Mouse (Mus musculus): Measurements from ENCODE around the gene Trex2. TPM values are rescaled to one million over a fixed set of nuclear protein-coding genes. Genes with fewer than 3 reads are reported as not detected.

The Trex2 gene
- polyA plus RNA-seq, 1 experiment from 2014 or later, result not detected

DNA sequence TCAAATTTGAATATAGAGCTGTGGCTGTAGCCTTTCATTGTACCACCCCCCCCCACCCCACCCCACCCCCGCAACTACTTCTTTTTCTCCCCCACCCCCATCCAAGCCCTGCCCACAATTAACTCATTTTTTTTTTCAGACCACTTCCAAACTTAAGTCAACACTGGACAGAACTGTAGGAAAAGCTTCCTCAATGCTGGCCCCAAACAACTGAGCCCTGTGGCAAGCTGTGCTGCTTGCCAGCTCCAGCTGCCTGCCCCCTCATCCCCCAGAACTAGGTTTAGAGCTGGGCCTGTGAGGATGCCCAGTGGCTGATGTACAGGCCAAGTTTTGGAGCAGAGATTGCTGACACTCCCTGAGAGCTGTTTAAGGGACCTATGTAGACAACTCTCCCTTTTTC lies 33.6 kb upstream of the Trex2 start:
- H3K4me1 ChIP-seq, result no peaks in the 10 kb centered on the region
- no peaks in the 10 kb centered on the region for H3K9me3 ChIP-seq
- H3K36me3 ChIP-seq, result no peaks in the 10 kb centered on the region
- H3K9ac ChIP-seq (replicated peaks), result no peak overlapping the region
- no peak overlapping the region for H3K4me3 ChIP-seq
- no peak for ATAC-seq (ENCODE audit: low FRiP score, low read depth)
- no peak overlapping the region for H3K27ac ChIP-seq (replicated peaks)
- 60% methylated on average over 1 of the region's 1 CpGs for WGBS
- H3K27me3 ChIP-seq, result peaks cover 7% of the 10 kb centered on the region; the same call in 1 of the 2 replicates
- no peak overlapping the region for H3K4me2 ChIP-seq (replicated peaks)

DNA sequence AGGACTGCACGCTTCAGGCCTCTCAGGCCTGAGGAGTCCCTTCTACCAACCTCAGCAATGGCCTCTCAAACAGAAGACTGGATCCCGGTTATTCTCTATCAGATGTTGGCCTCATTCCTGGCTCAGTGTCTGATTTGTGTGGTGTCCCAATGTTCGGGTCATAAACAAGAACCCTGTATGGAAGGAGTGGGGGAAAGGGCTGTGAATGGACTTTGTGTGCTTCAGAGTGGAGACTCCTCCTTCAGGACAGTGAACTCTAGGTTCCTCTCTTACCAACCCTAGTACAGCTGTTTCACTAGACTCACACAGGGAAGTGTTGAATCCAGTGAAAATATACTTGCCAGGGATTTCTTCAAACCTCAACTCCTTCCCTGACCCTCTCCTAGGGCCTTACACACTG lies 33.2 kb upstream of the Trex2 start:
- Histone ChIP-seq H3K4me2 (replicated peaks) (no peak overlapping the region), H3K36me3 (no peaks in the 10 kb centered on the region), H3K4me3 (no peak overlapping the region), H3K9ac (replicated peaks) (no peak overlapping the region), H3K4me1 (no peaks in the 10 kb centered on the region), H3K27me3 (peaks cover 7% of the 10 kb centered on the region; the same call in 1 of the 2 replicates), H3K27ac (replicated peaks) (no peak overlapping the region), H3K9me3 (no peaks in the 10 kb centered on the region)
- WGBS, result 84% methylated on average over 3 of the region's 3 CpGs
- no peak for ATAC-seq (ENCODE audit: low FRiP score, low read depth)

DNA sequence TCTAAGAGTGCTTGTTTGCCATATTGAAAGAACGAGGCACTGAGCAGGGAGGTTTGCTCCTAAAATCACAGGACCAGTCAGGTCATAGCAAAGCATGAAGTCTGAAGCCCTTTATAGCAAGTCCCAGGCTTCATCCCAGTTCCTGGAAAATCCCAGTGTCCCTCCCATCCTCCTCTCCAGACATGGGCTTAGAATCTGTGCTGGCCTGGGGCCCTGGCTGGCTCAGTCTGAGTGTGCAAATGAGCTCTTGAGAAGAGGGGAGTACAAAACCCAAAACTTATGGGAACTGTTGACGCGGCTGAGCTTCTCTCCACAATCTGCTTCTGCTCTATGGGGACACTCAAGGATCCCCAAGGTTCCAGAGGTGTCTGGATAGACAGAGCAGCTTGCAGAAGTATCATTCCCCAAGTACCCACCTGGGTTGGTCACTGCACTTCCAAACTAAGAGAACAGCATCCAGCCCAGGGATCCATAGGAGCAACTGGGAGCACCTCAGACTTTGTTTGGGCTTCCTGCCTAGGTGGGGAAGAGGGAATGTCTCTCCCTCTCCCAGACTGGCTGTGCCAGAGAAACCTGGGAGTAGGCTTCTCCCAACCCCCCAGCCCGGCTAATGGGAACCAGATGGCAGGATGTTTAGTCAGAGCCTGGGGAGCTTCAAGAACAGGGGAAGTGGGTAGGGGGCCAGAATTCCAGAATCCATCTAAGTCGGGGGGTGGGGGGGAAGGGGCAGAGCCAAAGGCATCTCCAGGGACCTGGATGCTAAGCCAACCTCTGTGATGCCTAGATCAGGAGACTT lies 32.5 kb upstream of the Trex2 start:
- peaks cover 7% of the 10 kb centered on the region; the same call in 1 of the 2 replicates for H3K27me3 ChIP-seq
- H3K27ac ChIP-seq (replicated peaks), result no peak overlapping the region
- H3K9me3 ChIP-seq, result no peaks in the 10 kb centered on the region
- no peak overlapping the region for H3K4me3 ChIP-seq
- no peak overlapping the region for H3K4me2 ChIP-seq (replicated peaks)
- no peaks in the 10 kb centered on the region for H3K4me1 ChIP-seq
- no peak overlapping the region for H3K9ac ChIP-seq (replicated peaks)
- H3K36me3 ChIP-seq, result no peaks in the 10 kb centered on the region
- ATAC-seq (ENCODE audit: low FRiP score, low read depth), result no peak
- WGBS, result 68% methylated on average over 5 of the region's 5 CpGs

DNA sequence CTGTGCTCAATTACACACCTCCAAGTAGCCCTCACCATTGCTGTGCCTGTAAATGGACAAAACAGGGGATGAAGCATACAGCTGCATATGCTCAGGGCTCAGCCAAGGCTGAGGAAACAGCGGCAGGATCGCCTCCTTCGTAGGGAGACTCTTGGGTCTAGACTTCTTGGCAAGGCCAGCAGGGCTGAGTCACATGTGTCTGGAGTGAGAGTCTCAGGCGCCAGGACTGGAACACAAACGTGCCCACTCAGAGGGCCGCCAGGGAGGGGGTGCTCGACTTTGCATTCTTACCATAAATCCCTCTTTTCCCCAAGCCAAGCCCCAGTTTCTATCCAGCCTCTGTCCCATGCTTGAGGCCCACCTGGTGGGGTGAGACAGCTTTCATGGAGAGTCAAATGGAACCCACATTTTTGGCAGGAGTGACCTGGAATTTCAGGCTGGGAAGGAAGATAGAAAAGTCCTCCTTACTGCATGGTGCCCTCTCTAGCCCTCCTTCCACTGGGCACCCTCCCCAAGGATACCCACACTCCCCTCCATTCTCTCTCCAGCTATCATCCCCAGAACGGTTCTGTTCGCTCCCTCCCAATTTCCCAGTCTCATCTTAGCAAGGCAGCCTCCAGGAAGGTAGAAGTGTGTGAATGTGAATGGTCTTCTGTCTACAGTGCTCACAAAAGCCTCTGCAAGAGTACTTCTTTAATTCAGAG lies 30.5 kb upstream of the Trex2 start:
- Histone ChIP-seq H3K9ac (replicated peaks) (no peak overlapping the region), H3K4me1 (no peaks in the 10 kb centered on the region), H3K4me3 (no peak overlapping the region), H3K36me3 (no peaks in the 10 kb centered on the region), H3K4me2 (replicated peaks) (no peak overlapping the region), H3K9me3 (no peaks in the 10 kb centered on the region), H3K27me3 (peaks cover 7% of the 10 kb centered on the region; the same call in 1 of the 2 replicates), H3K27ac (replicated peaks) (no peak overlapping the region)
- no peak for ATAC-seq (ENCODE audit: low FRiP score, low read depth)
- WGBS, result 74% methylated on average over 9 of the region's 9 CpGs

DNA sequence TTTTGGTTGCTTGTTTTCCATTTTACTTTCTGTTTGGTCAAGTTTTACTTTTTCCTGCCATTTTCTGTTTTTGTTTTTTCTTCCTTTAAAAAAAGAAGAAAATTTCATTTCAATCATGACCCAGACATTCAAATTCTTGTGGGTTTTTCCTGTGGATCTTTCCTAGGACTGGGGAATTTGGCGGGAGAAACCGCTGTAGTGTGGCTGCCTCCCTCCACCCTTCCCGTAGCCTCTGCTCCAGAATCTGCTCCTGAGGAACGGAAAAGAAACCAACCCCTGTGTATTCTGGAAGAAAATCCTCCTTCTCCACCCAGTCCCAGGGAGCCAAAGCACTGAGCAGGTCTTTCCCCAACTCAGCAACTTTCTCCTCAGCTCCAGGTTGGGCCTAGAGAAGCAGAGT lies 25.6 kb upstream of the Trex2 start:
- no peaks in the 10 kb centered on the region for H3K36me3 ChIP-seq
- no peak overlapping the region for H3K27ac ChIP-seq (replicated peaks)
- no peaks in the 10 kb centered on the region for H3K9me3 ChIP-seq
- H3K4me2 ChIP-seq (replicated peaks), result no peak overlapping the region
- H3K4me1 ChIP-seq, result peaks cover 5% of the 10 kb centered on the region; the same call in 1 of the 2 replicates
- no peak for ATAC-seq (ENCODE audit: low FRiP score, low read depth)
- H3K9ac ChIP-seq (replicated peaks), result no peak overlapping the region
- H3K4me3 ChIP-seq, result no peak overlapping the region
- WGBS, result 77% methylated on average over 4 of the region's 4 CpGs
- H3K27me3 ChIP-seq, result 0 out of 2 replicates have a peak, but pooled peaks cover 2% of the 10 kb centered on the region

DNA sequence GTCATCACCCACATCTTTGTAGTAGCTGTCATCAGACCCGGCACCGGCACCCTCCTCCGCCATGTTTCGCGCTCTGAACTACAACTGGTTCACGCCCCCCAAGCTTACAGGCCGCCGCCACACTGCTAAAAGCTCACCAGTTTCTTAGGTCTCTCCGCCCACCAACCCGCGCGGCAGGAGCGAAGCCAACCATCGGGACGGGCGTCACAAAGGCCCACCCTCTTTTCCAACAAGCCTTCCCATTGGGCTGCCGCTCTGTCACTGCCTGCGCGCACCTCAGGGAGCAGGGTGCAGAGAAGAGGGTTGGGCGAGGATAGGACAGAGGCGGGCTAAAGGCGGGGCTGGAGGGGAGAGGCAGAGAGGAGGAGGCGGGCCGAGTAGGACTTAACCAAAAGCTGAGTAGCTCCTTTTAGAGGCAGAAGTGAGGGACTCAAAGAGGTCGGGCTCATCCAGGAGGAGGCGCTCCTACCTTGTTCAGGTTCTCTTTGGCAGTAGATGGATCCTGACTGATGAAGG lies 23.8 kb upstream of the Trex2 start, which contains the start of gene Haus7:
TSS of gene Haus7 (minus strand) at position 168 of the 516 bp plus-strand sequence.
- Histone ChIP-seq H3K9ac (replicated peaks) (peak within 1 kb of the TSS; percentile 55), H3K9me3 (no peaks in the 10 kb centered on the region), H3K27me3 (no peaks in the 10 kb centered on the region), H3K4me2 (replicated peaks) (peak within 1 kb of the TSS; percentile 59), H3K4me3 (peak within 1 kb of the TSS; percentile 55), H3K4me1 (peaks cover 5% of the 10 kb centered on the region; the same call in 1 of the 2 replicates), H3K36me3 (0 out of 2 replicates have a peak, but pooled peaks cover 4% of the 10 kb centered on the region), H3K27ac (replicated peaks) (no peak within 1 kb of the TSS)
- peak; percentile 100 for ATAC-seq (ENCODE audit: low FRiP score, low read depth)
- WGBS, result 26% methylated on average over 26 of the region's 26 CpGs

DNA sequence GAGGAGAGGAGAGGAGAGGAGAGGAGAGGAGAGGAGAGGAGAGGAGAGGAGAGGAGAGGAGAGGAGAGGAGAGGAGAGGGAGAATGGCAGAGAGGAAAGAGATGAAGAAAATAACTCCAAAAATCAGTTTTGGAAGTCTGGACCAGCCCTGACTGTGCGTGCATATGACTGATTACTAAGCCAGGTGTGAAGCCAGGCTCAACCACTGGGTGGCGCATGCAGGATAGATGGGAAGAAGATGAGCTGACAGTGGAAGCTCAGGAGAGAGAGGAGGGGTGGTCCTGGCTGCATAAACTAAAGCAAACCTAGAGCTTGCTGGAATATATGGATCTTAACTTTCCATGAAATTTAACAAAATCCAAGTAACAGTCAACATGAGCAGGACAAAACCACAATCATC lies 16.8 kb upstream of the Trex2 start:
- Histone ChIP-seq H3K27me3 (no peaks in the 10 kb centered on the region), H3K9ac (replicated peaks) (no peak overlapping the region), H3K36me3 (0 out of 2 replicates have a peak, but pooled peaks cover 4% of the 10 kb centered on the region), H3K4me3 (no peak overlapping the region), H3K9me3 (no peaks in the 10 kb centered on the region), H3K4me2 (replicated peaks) (no peak overlapping the region), H3K27ac (replicated peaks) (no peak overlapping the region), H3K4me1 (no peaks in the 10 kb centered on the region)
- ATAC-seq (ENCODE audit: low FRiP score, low read depth), result no peak
- WGBS, result 18% methylated on average over 2 of the region's 2 CpGs

DNA sequence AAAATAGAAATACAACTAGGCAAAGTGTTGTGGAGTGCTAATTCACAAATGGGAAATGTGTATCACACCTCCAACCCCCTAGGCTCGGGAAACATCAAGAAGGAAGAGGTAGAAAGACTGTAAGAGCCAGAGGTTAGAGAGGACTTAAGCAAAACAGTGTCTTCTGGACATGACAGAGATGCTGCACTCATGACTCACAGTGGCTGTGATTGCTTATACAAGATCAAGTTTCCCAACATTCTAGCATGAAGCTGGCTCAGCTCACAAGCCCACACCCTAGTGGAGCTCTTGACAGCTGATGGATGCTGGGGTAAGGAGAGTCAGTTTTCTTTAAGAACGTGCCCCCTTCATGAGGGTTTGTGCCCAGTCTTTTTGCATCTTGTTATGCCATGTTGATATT lies 6.3 kb upstream of the Trex2 start:
- Histone ChIP-seq H3K27me3 (no peaks in the 10 kb centered on the region), H3K4me2 (replicated peaks) (no peak overlapping the region), H3K9me3 (no peaks in the 10 kb centered on the region), H3K36me3 (0 out of 2 replicates have a peak, but pooled peaks cover 2% of the 10 kb centered on the region), H3K4me3 (no peak overlapping the region), H3K4me1 (no peaks in the 10 kb centered on the region), H3K9ac (replicated peaks) (no peak overlapping the region), H3K27ac (replicated peaks) (no peak overlapping the region)
- no peak for ATAC-seq (ENCODE audit: low FRiP score, low read depth)
- 71% methylated on average over 2 of the region's 2 CpGs for WGBS

DNA sequence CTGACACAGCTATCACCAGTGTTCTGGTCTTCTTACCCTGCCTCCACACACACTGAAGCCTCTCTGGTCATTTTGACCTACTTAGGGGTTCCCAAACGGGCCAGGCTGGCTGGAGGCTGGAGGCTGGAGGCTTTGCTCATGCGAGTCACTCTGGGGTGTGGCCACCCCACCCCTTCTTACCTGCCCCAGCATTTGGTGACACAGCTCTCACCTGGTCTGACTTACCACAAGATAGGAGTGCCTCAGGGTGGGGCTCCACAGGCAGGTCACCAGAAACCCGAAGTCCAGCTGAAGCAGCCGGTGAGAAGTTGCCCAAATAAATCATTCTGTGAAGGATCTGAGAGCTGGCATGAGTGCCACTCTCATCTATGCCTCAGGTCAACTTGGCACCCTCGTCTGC lies 2.3 kb downstream of the Trex2 start:
- H3K9ac ChIP-seq (replicated peaks), result no peak overlapping the region
- no peak overlapping the region for H3K4me3 ChIP-seq
- H3K4me2 ChIP-seq (replicated peaks), result no peak overlapping the region
- H3K36me3 ChIP-seq, result 0 out of 2 replicates have a peak, but pooled peaks cover 3% of the 10 kb centered on the region
- no peaks in the 10 kb centered on the region for H3K27me3 ChIP-seq
- 75% methylated on average over 5 of the region's 5 CpGs for WGBS
- no peak overlapping the region for H3K27ac ChIP-seq (replicated peaks)
- no peaks in the 10 kb centered on the region for H3K9me3 ChIP-seq
- ATAC-seq (ENCODE audit: low FRiP score, low read depth), result no peak
- H3K4me1 ChIP-seq, result no peaks in the 10 kb centered on the region

DNA sequence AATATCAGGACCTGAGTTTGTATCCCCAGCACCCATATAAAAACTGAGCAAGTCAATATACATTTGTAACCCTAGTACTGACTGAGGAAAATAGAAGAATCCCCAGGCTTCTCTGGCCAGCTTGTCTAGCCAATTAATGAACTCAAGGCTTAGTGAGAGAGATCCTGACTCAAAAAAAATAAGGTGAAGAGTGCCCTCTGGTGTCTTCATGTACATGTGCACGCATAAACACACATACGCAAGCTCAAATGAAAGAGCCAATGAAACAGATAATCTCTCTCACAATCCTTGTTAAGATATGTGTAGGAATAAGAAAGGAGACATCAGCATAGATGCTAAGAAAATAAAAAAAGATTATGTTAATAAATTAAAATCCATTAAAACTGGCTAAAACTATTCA lies 5.1 kb downstream of the Trex2 start:
- 81% methylated on average over 2 of the region's 2 CpGs for WGBS
- ATAC-seq (ENCODE audit: low FRiP score, low read depth), result no peak
- no peak overlapping the region for H3K4me2 ChIP-seq (replicated peaks)
- no peaks in the 10 kb centered on the region for H3K9me3 ChIP-seq
- no peak overlapping the region for H3K9ac ChIP-seq (replicated peaks)
- no peak overlapping the region for H3K4me3 ChIP-seq
- no peaks in the 10 kb centered on the region for H3K4me1 ChIP-seq
- no peak overlapping the region for H3K27ac ChIP-seq (replicated peaks)
- no peaks in the 10 kb centered on the region for H3K27me3 ChIP-seq
- H3K36me3 ChIP-seq, result no peaks in the 10 kb centered on the region

DNA sequence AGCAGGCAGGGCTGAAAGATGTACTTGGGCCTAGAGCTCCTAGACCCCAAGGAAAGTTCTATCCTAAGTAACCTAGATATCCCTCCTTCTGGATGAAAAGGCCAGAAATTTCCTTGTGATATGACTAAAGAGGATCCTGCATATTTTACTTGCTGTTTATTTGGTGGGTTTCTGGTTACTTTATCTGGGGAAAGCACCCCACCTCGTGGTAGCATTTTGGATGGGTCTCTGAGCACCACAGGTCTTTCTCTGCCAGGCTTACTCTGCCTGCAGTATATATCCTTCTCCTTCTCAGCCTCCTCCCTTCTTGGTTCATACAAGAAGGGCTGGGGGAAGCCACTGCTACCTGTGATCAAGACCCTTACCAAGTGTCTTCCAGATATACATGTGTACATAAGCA lies 22.4 kb downstream of the Trex2 start:
- no peak overlapping the region for H3K27ac ChIP-seq (replicated peaks)
- no peak overlapping the region for H3K4me2 ChIP-seq (replicated peaks)
- no peak overlapping the region for H3K9ac ChIP-seq (replicated peaks)
- no peak for ATAC-seq (ENCODE audit: low FRiP score, low read depth)
- 20% methylated on average over 1 of the region's 1 CpGs for WGBS
- H3K9me3 ChIP-seq, result no peaks in the 10 kb centered on the region
- no peak overlapping the region for H3K4me3 ChIP-seq
- H3K36me3 ChIP-seq, result no peaks in the 10 kb centered on the region
- H3K27me3 ChIP-seq, result peaks cover 13% of the 10 kb centered on the region; the same call in 1 of the 2 replicates
- H3K4me1 ChIP-seq, result no peaks in the 10 kb centered on the region

Measured in midbrain, embryonic 12.5 days (tissue).